ENCODE assay signal across 14 mouse cellular contexts in genomic region chr7:30785721-30786546, GRCm38 (mm10). TPM values are rescaled to one million over a fixed set of nuclear protein-coding genes. Genes with fewer than 3 reads are reported as not detected.
A peak's percentile ranks its signal among the peaks of the same experiment; 100 is the strongest.
DNase-seq lines count a peak whose midpoint lies in the region; ATAC-seq and TF ChIP-seq lines count a peak whose summit lies in the region.
"Had no signal": no experiment of that assay in that cellular context is flagged by ENCODE, and none has a peak within 500 bp of the region (broad histone marks: within the 10 kb centered on the region; RNA-seq: fewer than 3 reads in every experiment).

No protein-coding gene starts in this region.

- peak overlapping the region; percentile 77 for H3K27ac ChIP-seq in hindbrain, embryonic 13.5 days
- H3K27ac ChIP-seq: limb, embryonic 13.5 days had no signal

- WGBS in hindbrain, embryonic 13.5 days = 46% methylated on average over 13 of the region's 13 CpGs

- H3K4me2 ChIP-seq in hindbrain, embryonic 13.5 days = no peak overlapping the region
- H3K4me2 ChIP-seq: limb, embryonic 13.5 days had no signal

- peak; percentile 89 for ATAC-seq in hindbrain, embryonic 13.5 days (ENCODE audit: low FRiP score)

- H3K4me1 ChIP-seq in E14TG2a.4 (replicated peaks; ENCODE audit: low read depth, low read length) = peaks cover 59% of the 10 kb centered on the region
- peaks cover 15% of the 10 kb centered on the region for H3K4me1 ChIP-seq in hindbrain, embryonic 13.5 days (replicated peaks)
- H3K4me1 ChIP-seq: limb, embryonic 13.5 days had no signal

- no peaks in the 10 kb centered on the region for H3K36me3 ChIP-seq in E14TG2a.4 (ENCODE audit: insufficient read depth, low read length)
- no peaks in the 10 kb centered on the region for H3K36me3 ChIP-seq in hindbrain, embryonic 13.5 days
- H3K36me3 ChIP-seq: limb, embryonic 13.5 days had no signal

- peak overlapping the region; percentile 32 for H3K4me3 ChIP-seq in E14TG2a.4 (replicated peaks; ENCODE audit: low read length)
- H3K4me3 ChIP-seq in hindbrain, embryonic 13.5 days = no peak overlapping the region
- H3K4me3 ChIP-seq: limb, embryonic 13.5 days had no signal

- peaks cover 77% of the 10 kb centered on the region for H3K27me3 ChIP-seq in E14TG2a.4 (ENCODE audit: insufficient read depth, low read length)
- 0 out of 2 replicates have a peak, but pooled peaks cover 4% of the 10 kb centered on the region for H3K27me3 ChIP-seq in hindbrain, embryonic 13.5 days

- DNase-seq in R1 (ENCODE audit: low read depth, low spot score) = peak; percentile 42
- DNase-seq in layer of hippocampus, postnatal 36 days = peak; percentile 72 to 73
- DNase-seq in embryo, embryonic 10.5 days (ENCODE audit: low spot score) = no peak
- DNase-seq in kidney, postnatal 4 days = no peak
- DNase-seq in kidney, postnatal 10 days = no peak
- DNase-seq: cerebellum, adult 18-20 months; lung, postnatal 10 days; right cerebral cortex, postnatal 4 days; thymus, adult 2 months had no signal

- H3K9me3 ChIP-seq in E14TG2a.4 (ENCODE audit: low read length) = no peaks in the 10 kb centered on the region
- no peaks in the 10 kb centered on the region for H3K9me3 ChIP-seq in hindbrain, embryonic 13.5 days
- H3K9me3 ChIP-seq: limb, embryonic 13.5 days had no signal

- no peak for TF ChIP-seq CTCF in E14TG2a.4 (conservative IDR thresholded peaks at IDR 0.05; ENCODE audit: low read length)

- H3K9ac ChIP-seq in hindbrain, embryonic 13.5 days = no peak overlapping the region
- H3K9ac ChIP-seq: limb, embryonic 13.5 days had no signal

RNA-seq across cellular contexts. Expression of gene Krtdap, which starts 1.8 kb away (rescaled TPM):
- 1.1 TPM in 1 of 2 replicates, not detected in the other for polyA plus RNA-seq in hindbrain, embryonic 13.5 days (2015; fragmentation: Nextera tagmentation; extraction: Ambion mirVana)
- not detected for total RNA-seq in layer of hippocampus, postnatal 36 days (2021)
- total RNA-seq: hematopoietic stem cell, adult 5-6 weeks had no signal
- polyA plus RNA-seq: neural tube, embryonic 11.5 days had no signal

RNA-seq across cellular contexts. Expression of gene Dmkn, which starts 22.4 kb away (rescaled TPM):
- 0.52 and 0.70 TPM in 2 replicates for polyA plus RNA-seq in hindbrain, embryonic 13.5 days (2015; fragmentation: Nextera tagmentation; extraction: Ambion mirVana)
- under 1 TPM in 1 of 2 experiments, not detected in 1; 0.91 TPM for total RNA-seq in layer of hippocampus, postnatal 36 days (2021)
- total RNA-seq: hematopoietic stem cell, adult 5-6 weeks had no signal
- polyA plus RNA-seq: neural tube, embryonic 11.5 days had no signal

RNA-seq across cellular contexts. Expression of gene Sbsn, which starts 34.7 kb away (rescaled TPM):
- polyA plus RNA-seq in hindbrain, embryonic 13.5 days (2015; fragmentation: Nextera tagmentation; extraction: Ambion mirVana) = 1.3 and 1.7 TPM in 2 replicates
- total RNA-seq in layer of hippocampus, postnatal 36 days (2021) = 1 to 10 TPM; 6.4 to 9.7 TPM

RNA-seq across cellular contexts. Expression of gene Ffar2, which starts 37.6 kb away (rescaled TPM):
- polyA plus RNA-seq in hindbrain, embryonic 13.5 days (2015; fragmentation: Nextera tagmentation; extraction: Ambion mirVana) = 0.22 TPM in 1 of 2 replicates, not detected in the other
- not detected for total RNA-seq in layer of hippocampus, postnatal 36 days (2021)
- polyA plus RNA-seq: limb, embryonic 13.5 days; neural tube, embryonic 11.5 days had no signal

RNA-seq across cellular contexts. Expression of gene Gapdhs, which starts 42.5 kb away (rescaled TPM):
- 1.3 and 1.7 TPM in 2 replicates for polyA plus RNA-seq in hindbrain, embryonic 13.5 days (2015; fragmentation: Nextera tagmentation; extraction: Ambion mirVana)
- total RNA-seq in layer of hippocampus, postnatal 36 days (2021) = not detected
- total RNA-seq: hematopoietic stem cell, adult 5-6 weeks had no signal

Comparison
In these comparisons a context has a peak if more than half of its experiments do, and no peak if none do; other contexts are left out.
1. DNase-seq: peak in R1 (single experiment) and layer of hippocampus, postnatal 36 days (2 of 2); none in embryo, embryonic 10.5 days (single experiment), kidney, postnatal 4 days (0 of 2) and kidney, postnatal 10 days (single experiment).